Mouse (Mus musculus) kidney, postnatal 0 days (tissue): ENCODE results near the gene Armh3. TPM values are rescaled to one million over a fixed set of nuclear protein-coding genes. Genes with fewer than 3 reads are reported as not detected.

Experiments
- ATAC-seq: fragments of 200-750 bp; cut with Nextera tagmentation; replicated peaks from 2 replicates; pipeline ENCODE4 v1.8.0; 2017; ENCODE audit warnings: low read depth, moderate number of reproducible peaks, moderate TSS enrichment, moderate library complexity; ENCODE audit not compliant: low FRiP score
- DNase-seq: peaks from one replicate; pipeline ENCODE4 v3.0.0-alpha.2; 2016; ENCODE audit warnings: low spot score
- H3K27ac ChIP-seq: fragments of 300-500 bp; sonication (generic); 2 replicates; pipeline ENCODE4 v1.5.1; 2014; ENCODE audit warnings: mild to moderate bottlenecking
- H3K27me3 ChIP-seq: fragments of 300-500 bp; sonication (generic); 2 replicates; pipeline ENCODE4 v1.6.1; 2014; ENCODE audit warnings: low read length, mixed read lengths; ENCODE audit not compliant: insufficient read depth
- H3K36me3 ChIP-seq: fragments of 300-500 bp; sonication (generic); 2 replicates; pipeline ENCODE4 v1.6.1; 2014; ENCODE audit warnings: low read length, mixed read lengths; ENCODE audit not compliant: insufficient read depth
- H3K4me1 ChIP-seq: fragments of 300-500 bp; sonication (generic); replicated peaks from 2 replicates; pipeline ENCODE4 v1.6.1; 2014; ENCODE audit warnings: antibody characterized with exemption, low read length, mixed read lengths; ENCODE audit not compliant: insufficient read depth
- H3K4me2 ChIP-seq: fragments of 300-500 bp; sonication (generic); 2 replicates; pipeline ENCODE4 v1.6.1; 2014; ENCODE audit warnings: mild to moderate bottlenecking, low read length, moderate library complexity, mixed read lengths
- H3K4me3 ChIP-seq: fragments of 300-500 bp; sonication (generic); replicated peaks from 2 replicates; pipeline ENCODE4 v1.5.1; 2014; ENCODE audit warnings: low read depth, low read length
- H3K9ac ChIP-seq: fragments of 300-500 bp; sonication (generic); 2 replicates; pipeline ENCODE4 v1.6.1; 2014; ENCODE audit warnings: low read depth, low read length
- H3K9me3 ChIP-seq: fragments of 300-500 bp; sonication (generic); replicated peaks from 2 replicates; pipeline ENCODE4 v1.6.1; 2016; ENCODE audit warnings: low read length, inconsistent platforms, mixed read lengths
- CTCF ChIP-seq: IDR thresholded peaks from 2 replicates; pipeline ENCODE4 v1.5.1; 2016; ENCODE audit warnings: antibody characterized with exemption, low read depth, mild to moderate bottlenecking, moderate library complexity
- WGBS: fragments of 180-500 bp; shearing (Covaris S2); extraction: QIAGEN DNeasy Blood & Tissue Kit; methylation state at CpG from one replicate; pipeline ENCODE4 v1.1.7; 2014; 5-methylcytosine and 5-hydroxymethylcytosine counted together
- polyA plus RNA-seq: library from polyadenylated mRNA; unstranded; fragments of >200 nt; fragmentation: Nextera tagmentation; extraction: Ambion mirVana; gene quantifications from 2 replicates; pipeline ENCODE4 v1.2.1, GENCODE M21; 2015

Gene Armh3
- polyA plus RNA-seq, 1 experiment from 2014 or later: 13.2 TPM

DNA sequence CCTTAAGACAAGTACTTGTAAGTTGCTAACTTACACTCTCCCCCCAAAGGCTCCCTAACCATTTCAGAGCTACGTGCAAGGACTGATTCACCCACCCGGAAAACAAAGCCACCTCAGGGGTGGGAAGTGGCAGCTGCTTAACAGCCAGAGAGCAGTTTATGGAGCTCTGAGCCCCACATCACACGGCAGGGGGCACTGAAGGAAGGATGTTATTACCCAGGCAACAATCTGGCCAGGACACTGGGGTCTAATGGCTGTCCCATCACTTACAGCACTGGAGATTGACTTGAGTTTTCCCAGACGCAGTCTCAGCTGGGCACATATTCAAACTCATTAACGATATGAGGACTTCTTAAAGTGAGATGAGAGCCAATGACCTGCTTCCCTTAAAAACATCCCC is 37.5 kb downstream of the Armh3 start:
- DNase-seq (no peak), ATAC-seq (no peak)
- H3K4me3 ChIP-seq: no peak overlapping the region
- no peak overlapping the region for H3K4me2 ChIP-seq
- no peaks in the 10 kb centered on the region for H3K4me1 ChIP-seq
- WGBS: 25% methylated on average over 5 of the region's 5 CpGs
- 0 out of 2 replicates have a peak, but pooled peaks cover 9% of the 10 kb centered on the region for H3K36me3 ChIP-seq
- no peak overlapping the region for H3K9ac ChIP-seq
- H3K27me3 ChIP-seq: no peaks in the 10 kb centered on the region
- H3K27ac ChIP-seq: no peak overlapping the region
- H3K9me3 ChIP-seq: no peaks in the 10 kb centered on the region
- no peak for TF ChIP-seq CTCF

GRCm38 (mm10) chr19:45956736-45957135 is 41.6 kb downstream of the Armh3 start:
- H3K36me3 ChIP-seq: 0 out of 2 replicates have a peak, but pooled peaks cover 2% of the 10 kb centered on the region
- no peak overlapping the region for H3K4me3 ChIP-seq
- no peaks in the 10 kb centered on the region for H3K4me1 ChIP-seq
- no peaks in the 10 kb centered on the region for H3K9me3 ChIP-seq
- no peaks in the 10 kb centered on the region for H3K27me3 ChIP-seq
- H3K4me2 ChIP-seq: no peak overlapping the region
- DNase-seq: no peak
- no peak overlapping the region for H3K27ac ChIP-seq
- no peak overlapping the region for H3K9ac ChIP-seq
- ATAC-seq: no peak
- no peak for TF ChIP-seq CTCF
- WGBS: 90% methylated on average over 7 of the region's 7 CpGs

DNA sequence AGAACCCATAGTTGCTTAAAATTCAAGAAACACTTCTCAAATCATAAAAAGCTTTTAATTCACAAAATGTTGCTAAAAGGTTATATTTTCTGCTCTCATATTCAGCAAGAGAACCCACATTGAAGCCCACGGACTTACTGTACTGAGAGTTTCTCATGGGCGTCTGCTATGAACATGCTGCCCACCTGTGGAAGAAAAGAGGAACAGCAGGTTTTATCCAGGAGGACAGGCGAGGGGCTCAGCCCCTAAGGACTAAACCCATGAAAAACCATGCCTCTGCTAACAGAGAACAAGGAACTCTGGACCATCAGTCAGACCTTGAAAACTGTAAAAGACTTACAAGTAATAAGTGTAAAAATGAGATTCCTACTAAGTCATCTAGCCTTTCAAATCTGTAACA is 45.0 kb downstream of the Armh3 start:
- no peaks in the 10 kb centered on the region for H3K9me3 ChIP-seq
- H3K36me3 ChIP-seq: 0 out of 2 replicates have a peak, but pooled peaks cover 9% of the 10 kb centered on the region
- H3K4me3 ChIP-seq: no peak overlapping the region
- no peaks in the 10 kb centered on the region for H3K4me1 ChIP-seq
- no peak overlapping the region for H3K4me2 ChIP-seq
- H3K9ac ChIP-seq: no peak overlapping the region
- no peaks in the 10 kb centered on the region for H3K27me3 ChIP-seq
- DNase-seq (peak; percentile 77), ATAC-seq (no peak)
- H3K27ac ChIP-seq: no peak overlapping the region
- 11% methylated on average over 3 of the region's 3 CpGs for WGBS
- TF ChIP-seq CTCF: peak; percentile 81

DNA sequence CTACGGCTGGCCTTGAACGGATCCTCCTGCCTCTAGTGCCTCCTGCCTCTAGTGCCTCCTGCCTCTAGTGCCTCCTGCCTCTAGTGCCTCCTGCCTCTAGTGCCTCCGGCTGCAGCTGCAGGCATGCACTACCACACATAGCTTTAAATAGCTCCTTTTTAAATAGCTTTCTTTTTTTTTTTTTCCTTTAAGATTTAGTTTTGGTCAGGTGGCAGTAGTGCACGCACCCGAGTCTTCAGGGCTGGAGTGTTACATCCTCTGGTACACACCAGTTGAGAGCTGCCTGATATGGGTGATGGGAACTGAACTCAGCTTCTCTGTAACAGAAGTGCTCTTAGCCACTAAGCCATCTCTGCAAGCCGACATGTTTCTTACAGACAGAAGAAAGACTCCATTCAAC is 49.1 kb downstream of the Armh3 start:
- H3K27me3 ChIP-seq: no peaks in the 10 kb centered on the region
- 86% methylated on average over 6 of the region's 6 CpGs for WGBS
- no peaks in the 10 kb centered on the region for H3K9me3 ChIP-seq
- H3K27ac ChIP-seq: no peak overlapping the region
- no peak overlapping the region for H3K4me2 ChIP-seq
- H3K4me1 ChIP-seq: no peaks in the 10 kb centered on the region
- DNase-seq (no peak), ATAC-seq (no peak)
- no peak for TF ChIP-seq CTCF
- no peak overlapping the region for H3K9ac ChIP-seq
- 0 out of 2 replicates have a peak, but pooled peaks cover 9% of the 10 kb centered on the region for H3K36me3 ChIP-seq
- no peak overlapping the region for H3K4me3 ChIP-seq

DNA sequence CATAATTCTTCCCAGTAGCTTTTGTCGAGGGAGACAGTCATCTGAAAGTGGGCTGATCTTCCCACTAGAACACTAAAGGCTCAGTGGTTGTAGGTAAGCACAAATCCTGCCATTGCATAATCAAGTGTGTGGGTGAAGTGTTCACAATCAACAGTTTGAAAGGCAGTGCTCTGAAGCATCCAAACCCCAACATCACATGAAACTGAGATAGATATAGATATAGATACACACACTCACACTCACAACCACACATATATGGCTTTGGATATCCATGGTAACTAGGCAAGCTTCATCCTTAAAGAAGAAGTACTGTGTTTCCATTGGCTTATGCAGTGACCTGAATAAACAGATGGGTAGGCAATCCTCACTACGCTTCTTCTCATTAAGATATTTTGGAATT is 50.5 kb downstream of the Armh3 start:
- DNase-seq (no peak), ATAC-seq (no peak)
- Histone ChIP-seq H3K9ac (no peak overlapping the region), H3K36me3 (0 out of 2 replicates have a peak, but pooled peaks cover 9% of the 10 kb centered on the region), H3K4me1 (no peaks in the 10 kb centered on the region), H3K27ac (no peak overlapping the region), H3K9me3 (no peaks in the 10 kb centered on the region), H3K4me2 (no peak overlapping the region), H3K27me3 (no peaks in the 10 kb centered on the region), H3K4me3 (no peak overlapping the region)
- TF ChIP-seq CTCF: no peak
- 80% methylated on average over 2 of the region's 2 CpGs for WGBS

GRCm38 (mm10) chr19:45947286-45947685 is 51.0 kb downstream of the Armh3 start:
- ATAC-seq (no peak), DNase-seq (no peak)
- Histone ChIP-seq H3K9me3 (no peaks in the 10 kb centered on the region), H3K27ac (no peak overlapping the region), H3K4me3 (no peak overlapping the region), H3K4me1 (no peaks in the 10 kb centered on the region), H3K9ac (no peak overlapping the region), H3K27me3 (no peaks in the 10 kb centered on the region), H3K36me3 (0 out of 2 replicates have a peak, but pooled peaks cover 9% of the 10 kb centered on the region), H3K4me2 (no peak overlapping the region)
- 95% methylated on average over 2 of the region's 2 CpGs for WGBS
- no peak for TF ChIP-seq CTCF

DNA sequence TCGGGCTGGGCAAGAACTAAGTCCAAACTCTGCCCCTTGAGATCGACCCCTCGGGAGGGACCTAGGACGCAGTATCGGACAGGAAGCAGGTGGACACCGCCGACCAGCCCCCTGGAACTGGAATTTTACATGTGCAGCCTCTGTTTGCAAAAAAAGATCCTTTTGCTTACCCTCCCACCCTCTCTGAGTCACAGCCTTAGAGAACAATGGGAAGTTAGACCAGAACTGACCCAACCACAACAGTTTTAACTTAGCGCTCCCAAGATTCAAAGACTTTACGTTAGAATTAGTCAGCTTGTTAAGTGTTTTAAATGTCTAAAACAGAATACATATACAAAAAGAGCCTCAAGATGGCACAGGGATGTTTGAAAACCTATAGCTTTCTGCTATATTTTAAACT is 51.7 kb downstream of the Armh3 start:
- 0 out of 2 replicates have a peak, but pooled peaks cover 14% of the 10 kb centered on the region for H3K36me3 ChIP-seq
- no peaks in the 10 kb centered on the region for H3K27me3 ChIP-seq
- no peak overlapping the region for H3K4me3 ChIP-seq
- H3K9me3 ChIP-seq: no peaks in the 10 kb centered on the region
- H3K4me2 ChIP-seq: no peak overlapping the region
- DNase-seq: no peak
- TF ChIP-seq CTCF: no peak
- no peak overlapping the region for H3K27ac ChIP-seq
- WGBS: 86% methylated on average over 9 of the region's 9 CpGs
- no peak overlapping the region for H3K9ac ChIP-seq
- no peak for ATAC-seq
- no peaks in the 10 kb centered on the region for H3K4me1 ChIP-seq
